Comparison of ENCODE assay signal across 13 mouse cellular contexts in the genomic region with DNA sequence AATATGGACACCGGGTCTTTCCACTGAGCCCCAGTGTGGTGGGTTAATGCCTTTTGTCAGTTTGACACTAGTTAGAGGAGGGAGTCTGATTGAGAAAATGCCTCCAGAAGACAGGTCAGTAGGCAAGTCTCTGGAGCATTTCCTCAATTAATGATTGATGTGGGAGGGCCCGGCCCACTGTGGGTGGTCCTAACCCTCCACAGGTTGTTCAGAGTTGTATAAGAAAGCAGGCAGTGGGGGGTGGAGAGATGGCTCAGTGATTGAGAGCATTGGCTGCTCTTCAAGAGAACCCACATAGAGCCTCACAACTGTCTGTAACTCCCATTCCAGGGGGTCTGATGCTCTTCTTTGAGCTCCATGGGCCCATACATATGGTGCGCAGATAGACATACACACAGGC. TPM values are rescaled to one million over a fixed set of nuclear protein-coding genes. Genes with fewer than 3 reads are reported as not detected.
DNase-seq lines count a peak whose midpoint lies in the region.
"Had no signal": no experiment of that assay in that cellular context is flagged by ENCODE, and none has a peak within 500 bp of the region (broad histone marks: within the 10 kb centered on the region; RNA-seq: fewer than 3 reads in every experiment).

No protein-coding gene starts in this region.

- DNase-seq in ES-CJ7 (ENCODE audit: low read depth, low spot score): peak; percentile 88
- DNase-seq in R1 (ENCODE audit: low read depth, low spot score): peak; percentile 86
- DNase-seq in kidney, adult 9 months: peak; percentile 62
- peak; percentile 60 to 84 for DNase-seq in kidney, postnatal 25 days
- DNase-seq in layer of hippocampus, postnatal 36 days: no peak
- no peak for DNase-seq in urinary bladder, postnatal 4 days (ENCODE audit: low spot score in 2 of 2)
- no peak for DNase-seq in MN1 (ENCODE audit: low spot score)
- DNase-seq: B cell, adult 2 months; cerebellum, adult 18-20 months; cerebellum, postnatal 14 days; gastrocnemius, adult 2 months; right cerebral cortex, postnatal 14 days; spleen, adult 18-20 months had no signal

RNA-seq across cellular contexts. Expression of gene Rhpn2, which starts 2.4 kb away (rescaled TPM):
- 1 to 10 TPM; 4.0 to 6.0 TPM for total RNA-seq in layer of hippocampus, postnatal 36 days (2021)

RNA-seq across cellular contexts. Expression of gene Gpatch1, which starts 13.3 kb away (rescaled TPM):
- 10 to 100 TPM; 25.4 to 26.8 TPM for total RNA-seq in layer of hippocampus, postnatal 36 days (2021)

Comparison
In these comparisons a context has a peak if more than half of its experiments do, and no peak if none do; other contexts are left out.
1. DNase-seq: peak in ES-CJ7 (single experiment), R1 (single experiment), kidney, adult 9 months (single experiment) and kidney, postnatal 25 days (2 of 2); none in layer of hippocampus, postnatal 36 days (0 of 2), urinary bladder, postnatal 4 days (0 of 2) and MN1 (single experiment).